Mouse (Mus musculus) intestine, embryonic 14.5 days (tissue): ENCODE measurements around the gene Nbea. TPM values are rescaled to one million over a fixed set of nuclear protein-coding genes. Genes with fewer than 3 reads are reported as not detected.

Source experiments
- ATAC-seq: fragments of 200-750 bp; cut with Nextera tagmentation; replicated peaks from 2 replicates; pipeline ENCODE4 v1.8.0; 2017; ENCODE audit warnings: low read depth, moderate number of reproducible peaks, moderate TSS enrichment, moderate library complexity; ENCODE audit not compliant: low FRiP score, low TSS enrichment
- DNase-seq: peaks from one replicate; pipeline ENCODE4 v3.0.0-alpha.2; 2018; ENCODE audit warnings: low spot score
- H3K27ac ChIP-seq: fragments of 300-500 bp; sonication (generic); 2 replicates; pipeline ENCODE4 v1.5.1; 2014; ENCODE audit warnings: low read depth, mild to moderate bottlenecking, control low read depth
- H3K27me3 ChIP-seq: fragments of 300-500 bp; sonication (generic); replicated peaks from 2 replicates; pipeline ENCODE4 v1.6.1; 2014; ENCODE audit warnings: low read length, control low read depth; ENCODE audit not compliant: control insufficient read depth, insufficient read depth
- H3K36me3 ChIP-seq: fragments of 300-500 bp; sonication (generic); 2 replicates; pipeline ENCODE4 v1.6.1; 2014; ENCODE audit warnings: low read length, control low read depth; ENCODE audit not compliant: control insufficient read depth, insufficient read depth
- H3K4me1 ChIP-seq: fragments of 300-500 bp; sonication (generic); replicated peaks from 2 replicates; pipeline ENCODE4 v1.6.1; 2014; ENCODE audit warnings: low read length, control low read depth, mixed read lengths; ENCODE audit not compliant: control insufficient read depth, insufficient read depth
- H3K4me2 ChIP-seq: fragments of 300-500 bp; sonication (generic); 2 replicates; pipeline ENCODE4 v1.6.1; 2014; ENCODE audit warnings: low read length
- H3K4me3 ChIP-seq: fragments of 300-500 bp; sonication (generic); 2 replicates; pipeline ENCODE4 v1.5.1; 2014; ENCODE audit warnings: low read depth, low read length, control low read depth, mixed read lengths
- H3K9ac ChIP-seq: fragments of 300-500 bp; sonication (generic); 2 replicates; pipeline ENCODE4 v1.6.1; 2014; ENCODE audit warnings: mild to moderate bottlenecking, low read length
- H3K9me3 ChIP-seq: fragments of 300-500 bp; sonication (generic); 2 replicates; pipeline ENCODE4 v1.6.1; 2016; ENCODE audit warnings: low read length, control low read depth; ENCODE audit not compliant: control insufficient read depth
- WGBS: fragments of 180-500 bp; shearing (Covaris S2); extraction: QIAGEN DNeasy Blood & Tissue Kit; methylation state at CpG from one replicate; pipeline ENCODE4 v1.1.7; 2014; 5-methylcytosine and 5-hydroxymethylcytosine counted together
- polyA plus RNA-seq: library from polyadenylated mRNA; unstranded; fragments of >200 nt; fragmentation: Nextera tagmentation; extraction: Ambion mirVana; gene quantifications from 2 replicates; pipeline ENCODE4 v1.2.1, GENCODE M21; 2014

The Nbea gene
- polyA plus RNA-seq, 1 experiment from 2014 or later = 18.7 TPM

DNA sequence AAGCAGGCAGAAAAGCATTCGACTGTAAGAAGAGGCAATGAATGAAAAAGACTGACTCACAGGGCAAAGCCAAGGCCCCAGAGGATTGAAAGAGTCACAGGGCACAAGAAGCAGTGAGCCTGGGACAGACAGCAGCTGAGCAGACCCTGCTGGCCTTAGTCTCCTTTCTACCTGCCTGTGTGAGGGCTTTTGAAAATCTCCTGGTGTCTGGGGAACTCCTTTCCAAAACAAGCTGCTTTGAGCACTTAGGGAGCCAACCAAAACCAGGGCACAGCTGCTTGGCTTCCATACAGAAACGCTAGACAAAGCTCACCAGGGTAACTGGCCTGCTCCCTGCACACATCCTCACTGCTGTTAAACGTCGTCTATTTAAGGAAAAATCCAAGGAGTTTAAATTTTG lies 498.6 kb downstream of the Nbea start:
- Histone ChIP-seq H3K36me3 (no peaks in the 10 kb centered on the region), H3K27ac (no peak overlapping the region), H3K4me1 (peaks cover 5% of the 10 kb centered on the region; the same call in 1 of the 2 replicates), H3K9ac (no peak overlapping the region), H3K4me3 (no peak overlapping the region), H3K9me3 (no peaks in the 10 kb centered on the region), H3K27me3 (no peaks in the 10 kb centered on the region), H3K4me2 (no peak overlapping the region)
- DNase-seq = no peak
- ATAC-seq = no peak
- 44% methylated on average over 4 of the region's 4 CpGs for WGBS

DNA sequence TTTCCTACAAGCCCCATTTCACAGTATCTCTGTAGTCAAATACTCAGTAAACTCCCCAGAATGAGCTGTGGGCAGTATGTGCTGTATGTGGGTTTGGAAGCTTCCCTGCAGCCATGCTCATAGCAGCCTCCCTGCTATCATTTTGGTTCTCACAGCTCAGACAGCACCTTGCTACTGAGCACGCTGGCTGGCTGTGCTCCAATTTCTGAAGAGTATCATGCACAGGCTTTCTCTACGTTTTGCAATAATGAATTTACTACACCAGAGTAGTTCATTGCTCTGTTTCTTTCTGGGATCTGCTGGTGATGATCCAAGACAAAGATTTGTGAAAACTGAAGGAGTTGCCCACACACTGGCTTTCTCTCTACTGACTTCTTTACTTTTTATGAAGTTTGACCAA lies 505.8 kb downstream of the Nbea start:
- H3K4me3 ChIP-seq = no peak overlapping the region
- no peaks in the 10 kb centered on the region for H3K36me3 ChIP-seq
- no peak overlapping the region for H3K27ac ChIP-seq
- no peaks in the 10 kb centered on the region for H3K4me1 ChIP-seq
- DNase-seq (no peak), ATAC-seq (no peak)
- H3K9me3 ChIP-seq = no peaks in the 10 kb centered on the region
- H3K9ac ChIP-seq = no peak overlapping the region
- H3K27me3 ChIP-seq = no peaks in the 10 kb centered on the region
- H3K4me2 ChIP-seq = no peak overlapping the region
- WGBS = 59% methylated on average over 2 of the region's 2 CpGs

DNA sequence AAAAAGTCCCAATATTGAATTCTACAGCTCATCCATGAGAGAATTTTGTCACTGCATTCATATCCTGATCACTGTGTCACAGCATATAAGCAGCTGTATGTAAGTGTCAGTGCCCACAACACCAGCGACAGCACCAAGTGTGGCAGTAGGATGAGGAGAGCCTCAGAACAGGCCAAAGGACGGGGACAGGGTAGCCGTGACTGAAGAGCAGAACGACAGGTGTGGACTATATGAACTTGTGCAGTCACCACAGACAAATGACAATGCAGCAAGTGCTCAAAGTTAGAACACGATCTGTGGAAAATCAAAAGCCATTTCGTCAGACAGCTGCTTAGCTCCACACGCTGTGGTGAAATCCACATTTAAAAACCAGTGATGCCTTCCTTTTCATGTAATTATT lies 509.3 kb downstream of the Nbea start:
- Histone ChIP-seq H3K27me3 (no peaks in the 10 kb centered on the region), H3K4me2 (no peak overlapping the region), H3K4me3 (no peak overlapping the region), H3K9me3 (no peaks in the 10 kb centered on the region), H3K9ac (no peak overlapping the region), H3K4me1 (no peaks in the 10 kb centered on the region), H3K27ac (no peak overlapping the region), H3K36me3 (no peaks in the 10 kb centered on the region)
- ATAC-seq (no peak), DNase-seq (no peak)
- 87% methylated on average over 7 of the region's 7 CpGs for WGBS

DNA sequence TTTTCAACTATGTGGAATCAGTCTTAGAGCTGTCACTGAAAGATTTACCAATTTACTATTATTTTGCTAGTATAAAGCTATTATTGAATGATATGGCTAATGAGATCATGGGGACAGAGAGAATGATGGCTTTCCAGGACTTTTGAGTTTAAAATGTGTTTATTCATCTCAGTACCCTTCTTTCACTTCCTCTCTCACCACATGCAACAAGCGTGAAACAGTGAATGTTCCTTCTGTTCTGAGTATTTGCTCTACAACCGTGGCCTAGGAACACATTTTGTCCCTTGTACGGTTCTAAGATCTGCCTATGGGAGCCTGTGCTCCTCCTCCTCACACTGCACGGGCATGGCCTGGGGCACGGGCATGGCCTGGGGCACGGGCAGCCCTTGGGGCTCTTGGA lies 516.5 kb downstream of the Nbea start:
- ATAC-seq (no peak), DNase-seq (no peak)
- Histone ChIP-seq H3K27me3 (no peaks in the 10 kb centered on the region), H3K9ac (no peak overlapping the region), H3K4me3 (no peak overlapping the region), H3K4me1 (no peaks in the 10 kb centered on the region), H3K4me2 (no peak overlapping the region), H3K36me3 (no peaks in the 10 kb centered on the region), H3K9me3 (no peaks in the 10 kb centered on the region), H3K27ac (no peak overlapping the region)
- 81% methylated on average over 6 of the region's 6 CpGs for WGBS

DNA sequence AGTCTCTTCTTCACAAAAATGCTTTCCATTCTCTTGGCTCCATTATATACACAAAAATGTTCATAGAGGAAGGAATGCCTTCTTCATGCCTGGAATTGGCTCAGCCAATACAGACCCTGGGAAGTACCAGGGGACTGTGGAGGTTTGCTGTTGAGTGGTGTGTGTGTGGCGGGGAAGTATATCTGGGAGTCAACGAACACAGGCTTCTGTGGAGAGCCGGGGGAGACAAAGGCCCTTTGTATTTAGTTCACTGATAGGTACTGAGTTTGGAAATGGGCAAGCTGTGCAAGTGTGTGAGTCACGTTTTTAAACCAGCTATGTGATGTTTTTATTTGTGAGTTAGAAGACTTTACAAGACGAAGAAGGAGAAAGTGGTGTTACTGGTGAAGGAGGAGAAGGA lies 517.6 kb downstream of the Nbea start:
- no peak for DNase-seq
- H3K27ac ChIP-seq = no peak overlapping the region
- H3K4me2 ChIP-seq = no peak overlapping the region
- no peak for ATAC-seq
- H3K4me3 ChIP-seq = no peak overlapping the region
- no peaks in the 10 kb centered on the region for H3K36me3 ChIP-seq
- no peaks in the 10 kb centered on the region for H3K4me1 ChIP-seq
- no peaks in the 10 kb centered on the region for H3K9me3 ChIP-seq
- no peaks in the 10 kb centered on the region for H3K27me3 ChIP-seq
- no peak overlapping the region for H3K9ac ChIP-seq
- 77% methylated on average over 5 of the region's 5 CpGs for WGBS

DNA sequence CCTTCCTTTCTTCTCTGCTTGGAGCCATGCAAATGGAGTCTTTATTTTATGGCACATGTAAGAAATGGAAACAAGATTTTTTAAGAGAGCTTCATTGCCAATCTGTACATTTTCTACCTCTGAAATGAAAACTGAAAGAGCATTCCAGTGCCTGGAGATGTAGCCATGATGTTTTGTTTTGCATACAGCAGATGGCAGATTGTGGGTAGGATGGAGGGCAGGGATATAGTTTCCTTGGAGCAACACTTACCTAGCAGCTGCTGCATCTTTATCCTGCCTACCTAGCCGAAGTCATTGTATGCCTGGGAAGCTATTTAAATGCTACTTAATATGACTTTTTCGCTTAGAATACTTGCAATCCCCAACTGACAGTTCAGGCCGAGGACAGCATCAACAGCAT lies 518.8 kb downstream of the Nbea start:
- no peak overlapping the region for H3K4me2 ChIP-seq
- H3K4me3 ChIP-seq = no peak overlapping the region
- DNase-seq = no peak
- no peaks in the 10 kb centered on the region for H3K27me3 ChIP-seq
- no peak for ATAC-seq
- no peaks in the 10 kb centered on the region for H3K4me1 ChIP-seq
- no peak overlapping the region for H3K27ac ChIP-seq
- WGBS = 92% methylated on average over 3 of the region's 3 CpGs
- no peaks in the 10 kb centered on the region for H3K9me3 ChIP-seq
- H3K9ac ChIP-seq = no peak overlapping the region
- H3K36me3 ChIP-seq = no peaks in the 10 kb centered on the region

DNA sequence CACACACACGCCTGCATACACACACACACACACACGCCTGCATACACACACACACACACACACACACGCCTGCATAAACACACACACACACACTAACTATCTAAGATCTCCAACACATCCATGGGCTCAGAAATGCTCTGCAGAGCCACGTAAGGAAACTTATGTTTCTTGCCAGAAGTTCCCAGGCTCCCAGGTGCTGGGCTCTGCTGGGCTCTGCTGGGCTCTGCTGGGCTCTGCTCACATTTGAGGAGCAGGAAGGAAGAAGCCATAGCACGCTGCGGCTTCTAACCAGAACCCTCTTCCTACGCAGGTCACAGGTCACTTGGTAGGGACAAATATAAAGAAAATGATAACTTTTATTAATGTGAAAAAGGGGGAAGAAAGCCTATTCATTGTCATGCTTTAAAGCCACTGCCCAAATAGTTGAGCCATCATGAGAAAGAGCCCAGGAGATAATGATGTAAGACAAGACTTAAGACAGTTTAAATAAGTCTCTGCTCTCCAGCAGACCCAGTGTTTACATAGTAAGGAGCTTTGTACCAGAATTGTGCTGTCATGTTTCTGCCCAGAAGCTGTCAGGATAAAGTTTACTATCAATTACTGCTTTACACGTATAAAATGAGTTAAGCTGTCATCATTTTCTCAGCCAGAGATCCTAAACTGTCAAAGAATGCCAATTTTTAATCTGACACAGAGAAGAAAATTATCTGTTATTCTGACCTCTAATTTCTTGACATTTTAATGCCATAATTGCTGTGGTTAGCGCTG lies 521.6 kb downstream of the Nbea start:
- 54% methylated on average over 8 of the region's 9 CpGs for WGBS
- H3K27me3 ChIP-seq = no peaks in the 10 kb centered on the region

DNA sequence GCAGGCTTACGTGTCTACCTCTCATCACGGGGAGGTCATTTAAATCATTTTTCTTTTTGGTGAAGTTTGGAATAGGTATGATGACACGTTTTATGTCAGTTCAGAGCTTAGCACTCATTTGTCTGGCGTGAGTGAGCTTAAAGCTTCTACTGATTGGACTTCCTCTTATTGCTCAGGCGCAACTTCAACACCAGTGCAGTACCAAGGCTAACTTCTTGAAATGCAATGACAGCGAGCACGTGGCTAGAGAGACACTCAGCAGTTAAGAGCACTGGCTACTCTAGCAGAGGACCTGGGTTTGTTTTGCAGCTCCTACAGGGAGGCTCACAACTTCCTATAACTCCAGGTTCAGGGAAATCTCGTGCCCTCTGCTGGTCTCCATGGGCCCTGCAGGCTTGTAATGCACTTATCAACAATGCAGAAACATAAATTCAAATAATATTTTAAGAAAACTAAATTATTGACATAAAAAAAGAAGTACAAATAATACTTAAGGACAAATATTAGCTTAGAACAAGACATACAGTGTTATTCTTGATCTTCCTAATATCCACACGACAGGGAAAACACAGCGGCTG lies 523.2 kb downstream of the Nbea start:
- no peak overlapping the region for H3K27ac ChIP-seq
- no peaks in the 10 kb centered on the region for H3K9me3 ChIP-seq
- H3K36me3 ChIP-seq = no peaks in the 10 kb centered on the region
- DNase-seq (no peak), ATAC-seq (no peak)
- H3K4me1 ChIP-seq = no peaks in the 10 kb centered on the region
- H3K4me2 ChIP-seq = no peak overlapping the region
- H3K4me3 ChIP-seq = no peak overlapping the region
- no peaks in the 10 kb centered on the region for H3K27me3 ChIP-seq
- H3K9ac ChIP-seq = no peak overlapping the region
- WGBS = 86% methylated on average over 10 of the region's 10 CpGs

More for the DNA sequence above, 521.6 kb downstream of the Nbea start:
- Histone ChIP-seq H3K9me3 (no peaks in the 10 kb centered on the region), H3K9ac (no peak overlapping the region), H3K4me3 (no peak overlapping the region), H3K4me2 (no peak overlapping the region), H3K36me3 (no peaks in the 10 kb centered on the region), H3K27ac (no peak overlapping the region), H3K4me1 (no peaks in the 10 kb centered on the region)
- peak; percentile 63 for DNase-seq
- ATAC-seq = no peak
